Mouse (Mus musculus) frontal cortex, adult 2 months (tissue): ENCODE data around the gene Mef2d. TPM values are rescaled to one million over a fixed set of nuclear protein-coding genes. Genes with fewer than 3 reads are reported as not detected.

Experiments
- DNase-seq, 2 experiments: peaks; one replicate each; pipeline ENCODE4 v3.0.0; 2022; ENCODE audit warnings: low spot score in 1 of 2; ENCODE audit errors: extremely low spot score in 1 of 2
- polyA plus RNA-seq: library from polyadenylated mRNA; depleted of rRNA; stranded (reverse); fragments of >200 nt; gene quantifications from 2 replicates; pipeline ENCODE4 v1.2.3, GENCODE M21; 2012

The Mef2d gene
- polyA plus RNA-seq, 1 experiment, result 137 TPM

- no peak for DNase-seq
Observed at GRCm38 (mm10) chr3:88148776-88149509, 6.8 kb downstream of the Mef2d start.

GRCm38 (mm10) chr3:88149510-88149974 lies 7.4 kb downstream of the Mef2d start:
- DNase-seq, result no peak

GRCm38 (mm10) chr3:88150061-88150998 lies 8.2 kb downstream of the Mef2d start:
- peak; percentile 66 to 83 for DNase-seq

- no peak for DNase-seq
Observed at GRCm38 (mm10) chr3:88150999-88151364, 8.8 kb downstream of the Mef2d start.

- DNase-seq, result peak; percentile 89 to 92
Observed at GRCm38 (mm10) chr3:88152056-88152455, 9.9 kb downstream of the Mef2d start.

- DNase-seq, result no peak
Observed at GRCm38 (mm10) chr3:88153290-88154011, 11.3 kb downstream of the Mef2d start.

GRCm38 (mm10) chr3:88154236-88154635 lies 12.1 kb downstream of the Mef2d start:
- DNase-seq, result no peak

- no peak for DNase-seq
Observed at GRCm38 (mm10) chr3:88156817-88157216, 14.6 kb downstream of the Mef2d start.

- no peak for DNase-seq
Observed at GRCm38 (mm10) chr3:88157771-88158597, 15.8 kb downstream of the Mef2d start.

GRCm38 (mm10) chr3:88158991-88159390 lies 16.8 kb downstream of the Mef2d start:
- DNase-seq, result no peak

GRCm38 (mm10) chr3:88160856-88161255 lies 18.7 kb downstream of the Mef2d start:
- DNase-seq, result no peak

- peak in 1 of 2 experiments; percentile 73 for DNase-seq
Observed at GRCm38 (mm10) chr3:88162259-88162658, 20.1 kb downstream of the Mef2d start.

- no peak for DNase-seq
Observed at GRCm38 (mm10) chr3:88162811-88163210, 20.6 kb downstream of the Mef2d start.

GRCm38 (mm10) chr3:88163847-88164246 lies 21.7 kb downstream of the Mef2d start:
- no peak for DNase-seq

- DNase-seq, result no peak
Observed at GRCm38 (mm10) chr3:88164263-88164662, 22.1 kb downstream of the Mef2d start.

- no peak for DNase-seq
Observed at GRCm38 (mm10) chr3:88166056-88166455, 23.9 kb downstream of the Mef2d start.

- DNase-seq, result no peak
Observed at GRCm38 (mm10) chr3:88170361-88170760, 28.2 kb downstream of the Mef2d start.

GRCm38 (mm10) chr3:88172440-88172839 lies 30.3 kb downstream of the Mef2d start:
- DNase-seq, result no peak

GRCm38 (mm10) chr3:88173375-88173774 lies 31.2 kb downstream of the Mef2d start:
- DNase-seq, result peak in 1 of 2 experiments; percentile 70

GRCm38 (mm10) chr3:88174894-88175293 lies 32.7 kb downstream of the Mef2d start:
- peak in 1 of 2 experiments; percentile 52 for DNase-seq
